Mouse (Mus musculus) liver, embryonic 14.5 days (tissue): Measurements from ENCODE around the gene Rhot1.

Experiments used
- CTCF ChIP-seq: IDR thresholded peaks from 2 replicates; pipeline ENCODE4 v1.5.1; 2016; ENCODE audit warnings: antibody characterized with exemption, low read depth, control low read depth
- EP300 ChIP-seq: IDR thresholded peaks from 2 replicates; pipeline ENCODE4 v1.6.1; 2016; ENCODE audit warnings: antibody characterized with exemption, low read depth

DNA sequence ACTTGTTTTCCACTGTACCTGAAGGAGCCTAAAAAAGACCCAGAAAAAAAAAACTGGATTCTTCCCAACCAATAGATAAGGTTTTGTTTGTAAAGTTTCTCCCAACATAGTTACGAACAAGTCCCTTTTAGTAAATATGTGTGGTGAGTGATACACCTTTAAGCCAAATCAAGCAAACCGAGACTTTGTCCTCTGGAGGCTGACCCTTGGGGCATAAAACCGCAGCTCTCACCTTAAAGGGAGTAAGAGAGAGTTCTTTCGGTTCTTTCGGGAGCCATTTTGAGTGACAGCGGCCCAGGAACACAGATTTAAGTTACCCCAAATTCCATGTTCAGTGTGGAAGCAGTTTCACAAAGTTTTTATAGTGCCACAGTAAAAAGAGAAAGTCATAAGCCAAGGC lies 6.5 kb upstream of the Rhot1 start:
- TF ChIP-seq CTCF, result no peak
- TF ChIP-seq EP300, result no peak
